Mouse (Mus musculus) cerebellum, adult (tissue): ENCODE data around the gene 1700015F17Rik.

Experiments
- ATAC-seq: cut with Nextera tagmentation; 2 replicates; pipeline ENCODE4 v1.9.2; 2017; ENCODE audit warnings: mild to moderate bottlenecking, moderate library complexity, mixed read lengths; ENCODE audit not compliant: insufficient number of reproducible peaks, low FRiP score, low TSS enrichment

The 1700015F17Rik gene

DNA sequence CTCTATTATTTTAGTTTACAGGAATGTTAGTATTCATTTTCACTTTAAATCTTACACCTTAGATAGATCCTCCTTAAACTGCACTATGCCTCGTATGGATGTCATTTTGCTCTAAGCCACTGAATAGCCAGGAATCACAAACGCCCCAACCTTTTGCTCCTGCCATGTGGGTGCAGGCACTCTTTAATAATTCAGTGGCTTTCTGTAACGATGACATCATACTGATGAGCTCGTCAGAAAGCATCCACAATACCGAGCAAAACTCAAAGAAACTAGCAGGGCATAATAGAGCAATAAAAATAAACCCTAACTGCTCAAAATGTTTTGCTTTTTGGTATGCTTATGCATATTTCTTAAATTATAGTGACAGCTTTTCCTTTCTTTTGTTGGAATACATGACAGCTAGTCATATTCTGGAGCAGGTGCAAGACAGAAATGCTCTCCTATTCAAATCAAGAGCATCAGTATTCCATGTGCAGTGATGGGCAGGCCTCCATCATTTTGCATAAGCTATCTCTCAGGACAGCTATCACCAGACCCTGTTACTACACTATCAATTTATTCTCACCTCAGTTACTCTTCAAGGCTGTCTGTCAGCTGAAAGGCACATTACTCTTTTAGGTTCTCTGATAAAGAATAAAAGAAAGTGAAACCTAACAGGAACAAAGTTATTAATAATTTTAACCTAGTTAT, 47.1 kb downstream of the 1700015F17Rik start:
- no peak for ATAC-seq

DNA sequence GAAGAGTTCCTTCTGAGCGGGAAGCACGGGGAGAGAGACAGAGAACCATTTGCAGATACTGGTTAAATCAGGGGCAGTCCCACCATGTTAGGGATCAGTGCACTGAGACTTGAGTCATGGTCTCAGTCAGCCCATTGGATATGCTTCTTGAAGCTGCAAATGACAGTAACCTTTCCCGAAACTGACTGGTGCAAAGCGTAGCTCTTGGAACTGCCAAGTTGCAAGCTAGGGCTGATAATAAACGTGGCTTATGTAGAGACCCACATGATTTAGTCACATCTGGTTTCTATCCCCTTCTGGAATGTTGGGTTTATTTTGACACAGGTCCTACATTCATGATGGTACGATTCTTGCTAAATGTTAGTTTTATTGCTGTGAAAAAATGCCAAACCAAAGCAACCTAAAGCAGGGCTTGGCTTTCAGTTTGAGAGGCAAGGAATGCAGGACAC, 55.2 kb downstream of the 1700015F17Rik start:
- ATAC-seq = no peak

DNA sequence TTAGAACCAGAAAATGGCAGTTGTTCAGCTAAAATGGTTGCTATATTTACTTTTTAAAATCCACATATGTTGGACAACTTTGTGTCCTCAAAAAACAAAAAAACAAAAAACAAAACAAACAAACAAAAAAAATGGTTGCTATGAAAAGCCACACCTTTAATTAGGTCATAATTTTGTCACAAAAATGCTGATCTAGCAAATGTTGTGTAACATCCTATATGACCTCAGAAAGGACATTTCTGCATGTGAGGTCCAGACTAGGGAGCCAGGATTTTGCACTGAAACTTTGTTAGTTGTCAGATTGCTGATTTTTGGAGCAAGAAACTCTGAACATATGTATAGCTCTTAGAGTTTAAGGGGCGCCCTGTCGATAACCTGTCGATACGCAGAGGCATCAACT, 55.9 kb downstream of the 1700015F17Rik start:
- no peak for ATAC-seq

DNA sequence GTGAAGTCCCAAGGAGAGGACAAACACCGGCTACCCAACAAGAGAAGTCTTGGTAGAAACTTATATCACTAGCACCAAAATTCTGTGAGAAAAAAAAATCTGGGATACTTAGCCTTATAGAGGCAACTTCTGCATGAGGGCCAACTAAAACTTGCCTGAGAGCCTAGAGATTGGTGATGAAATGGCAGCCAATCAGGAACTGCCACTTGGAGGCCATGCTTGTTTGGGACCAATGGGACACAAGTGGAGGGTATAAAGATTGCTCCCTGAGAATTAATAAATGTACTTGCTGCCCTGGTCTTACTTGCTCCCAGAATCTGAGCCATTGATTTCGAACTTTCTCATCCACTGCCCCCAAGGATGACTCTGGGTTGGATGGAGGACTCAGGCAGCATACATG, 57.5 kb downstream of the 1700015F17Rik start:
- no peak for ATAC-seq

DNA sequence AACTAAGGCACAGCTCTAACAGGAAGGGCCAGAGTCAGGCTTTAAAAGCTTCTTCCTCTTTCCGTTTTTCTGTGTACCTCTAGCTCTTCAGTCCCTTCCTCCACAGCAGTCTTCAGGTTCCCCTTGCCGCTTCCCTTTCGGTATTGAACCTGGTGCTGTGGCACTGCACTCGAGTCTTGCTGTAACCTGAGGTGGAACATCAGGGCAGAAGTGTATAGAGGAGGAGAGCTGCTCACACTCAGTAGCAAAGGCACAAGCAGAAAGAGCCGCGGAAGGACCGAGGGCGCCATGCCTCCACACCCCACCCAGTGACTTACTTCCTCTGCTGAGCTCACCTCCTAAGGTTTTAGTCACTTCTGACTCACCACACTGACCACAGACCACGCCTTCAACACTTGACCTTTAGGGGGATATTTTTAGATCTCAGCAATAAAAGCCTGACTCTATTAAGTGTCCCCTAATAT, 58.9 kb downstream of the 1700015F17Rik start, which contains the start of gene Cdk14:
Cdk14 (minus strand) TSS at position 321 of the 464 bp plus-strand sequence.
- ATAC-seq = no peak

DNA sequence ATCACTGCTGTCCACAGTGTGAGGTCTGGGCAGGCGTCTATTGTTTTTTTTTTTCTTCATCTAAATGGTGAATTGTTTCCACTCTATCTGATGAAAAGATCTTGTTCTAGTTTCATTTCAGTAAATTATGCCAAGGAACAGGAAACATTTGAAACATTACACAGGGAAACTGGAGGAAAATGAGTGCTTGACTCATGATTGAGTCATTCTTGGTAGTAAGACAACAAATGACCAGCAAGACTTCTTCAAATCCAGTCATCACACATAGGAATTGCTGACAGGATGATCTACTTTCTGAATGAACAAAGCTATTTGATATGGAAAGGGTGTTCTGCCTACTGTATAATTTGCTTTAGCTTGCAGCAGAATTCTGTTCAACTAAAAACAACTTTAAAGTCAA, 59.7 kb downstream of the 1700015F17Rik start:
- no peak for ATAC-seq

DNA sequence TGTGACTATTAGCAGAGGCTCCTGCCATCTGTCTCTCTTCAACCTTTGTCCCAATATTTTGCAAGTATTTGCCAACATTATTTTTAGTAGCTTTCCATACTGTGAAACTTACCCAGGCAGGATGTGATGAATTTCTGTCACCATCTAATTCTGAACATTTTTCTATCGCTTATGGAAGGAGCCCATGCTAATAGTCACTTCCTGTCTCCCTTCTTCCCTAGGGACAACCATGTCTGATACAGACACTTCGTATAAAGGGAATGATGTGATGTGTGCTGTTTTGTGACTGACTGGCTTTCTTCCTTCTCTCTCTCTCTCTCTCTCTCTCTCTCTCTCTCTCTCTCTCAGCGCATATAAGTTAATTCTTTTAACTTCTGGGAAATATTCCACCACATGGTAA, 64.1 kb downstream of the 1700015F17Rik start:
- ATAC-seq = no peak

DNA sequence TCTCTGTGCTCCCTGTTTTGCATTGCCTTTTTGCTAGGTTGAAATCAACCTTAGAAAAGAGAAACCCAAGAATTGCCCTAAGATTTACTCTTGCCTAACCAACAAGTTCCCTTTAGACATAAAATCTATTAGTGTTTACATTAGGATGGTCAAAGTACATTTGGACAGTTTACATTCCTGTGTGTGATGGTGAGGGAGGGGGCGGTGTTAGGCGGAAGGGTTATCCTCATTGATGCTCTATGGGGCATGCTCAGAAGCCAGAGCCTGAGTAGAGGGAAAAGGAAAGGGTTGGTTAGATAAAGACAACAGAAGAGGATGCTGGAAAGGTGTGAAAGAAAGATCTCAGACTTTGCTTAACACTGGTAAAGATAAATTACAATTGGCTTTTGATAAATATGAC, 67.1 kb downstream of the 1700015F17Rik start:
- no peak for ATAC-seq

DNA sequence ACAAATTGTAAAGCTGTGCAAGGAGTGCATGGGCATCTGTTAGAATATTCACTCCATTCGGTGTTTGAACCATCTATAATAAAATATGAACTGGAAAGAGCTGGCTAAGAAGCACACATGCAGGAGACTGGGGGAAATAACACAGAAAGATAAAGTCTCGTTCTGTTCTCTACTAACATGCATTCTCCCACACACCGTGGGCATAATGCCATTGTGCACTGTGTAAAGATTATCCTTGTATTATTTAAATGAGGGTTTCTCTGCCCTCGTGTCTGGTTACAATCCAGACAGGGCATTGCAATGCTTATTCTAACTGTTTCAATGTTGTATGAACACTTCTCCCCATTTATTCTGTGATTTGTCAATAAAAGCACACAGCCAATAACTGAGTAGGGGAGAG, 77.0 kb downstream of the 1700015F17Rik start:
- ATAC-seq = no peak

DNA sequence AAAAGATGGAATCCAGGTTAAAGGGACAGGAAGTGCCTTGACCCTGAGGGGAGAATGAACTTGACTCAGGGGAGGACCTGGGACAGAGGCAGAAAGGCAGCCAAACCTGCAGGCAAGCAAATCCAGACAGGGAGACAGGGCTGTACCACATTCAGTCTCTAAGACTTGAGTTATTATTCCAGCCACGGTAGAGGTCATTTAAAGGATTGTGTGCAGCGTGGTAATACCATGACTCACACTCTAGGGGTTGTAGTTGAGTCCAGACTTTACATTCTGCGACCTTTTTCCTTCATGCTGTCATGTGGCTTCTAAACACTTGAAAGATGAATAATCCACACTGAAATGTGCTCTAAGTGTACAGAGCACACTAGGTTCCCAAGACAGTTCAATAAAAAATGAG, 86.2 kb downstream of the 1700015F17Rik start:
- ATAC-seq = no peak
